Mouse (Mus musculus) lung, embryonic 16.5 days (tissue): Measurements from ENCODE around the gene Fbxl12. TPM values are rescaled to one million over a fixed set of nuclear protein-coding genes. Genes with fewer than 3 reads are reported as not detected.

Source experiments
- ATAC-seq: fragments of 200-750 bp; cut with Nextera tagmentation; 2 replicates; pipeline ENCODE4 v1.8.0; 2017; ENCODE audit warnings: low read depth, mild to moderate bottlenecking, moderate library complexity
- H3K27ac ChIP-seq: fragments of 300-500 bp; sonication (generic); 2 replicates; pipeline ENCODE4 v1.5.1; 2014; ENCODE audit warnings: mild to moderate bottlenecking, control low read depth, low read length
- H3K27me3 ChIP-seq: fragments of 300-500 bp; sonication (generic); 2 replicates; pipeline ENCODE4 v1.6.1; 2014; ENCODE audit warnings: low read depth, low read length, mixed read lengths; ENCODE audit not compliant: control insufficient read depth, insufficient read depth
- H3K36me3 ChIP-seq: fragments of 300-500 bp; sonication (generic); 2 replicates; pipeline ENCODE4 v1.6.1; 2014; ENCODE audit warnings: low read length; ENCODE audit not compliant: control insufficient read depth, insufficient read depth
- H3K4me1 ChIP-seq: fragments of 300-500 bp; sonication (generic); replicated peaks from 2 replicates; pipeline ENCODE4 v1.6.1; 2014; ENCODE audit warnings: low read length, mixed read lengths; ENCODE audit not compliant: control insufficient read depth, insufficient read depth
- H3K4me2 ChIP-seq: fragments of 300-500 bp; sonication (generic); 2 replicates; pipeline ENCODE4 v1.6.1; 2014; ENCODE audit warnings: low read depth, low read length, control low read depth
- H3K4me3 ChIP-seq: fragments of 300-500 bp; sonication (generic); 2 replicates; pipeline ENCODE4 v1.5.1; 2014; ENCODE audit warnings: mild to moderate bottlenecking, low read length, control low read depth
- H3K9ac ChIP-seq: fragments of 300-500 bp; sonication (generic); 2 replicates; pipeline ENCODE4 v1.6.1; 2014; ENCODE audit warnings: low read length, control low read depth
- H3K9me3 ChIP-seq: fragments of 300-500 bp; sonication (generic); 2 replicates; pipeline ENCODE4 v1.6.1; 2016; ENCODE audit warnings: low read length; ENCODE audit not compliant: control insufficient read depth
- WGBS: fragments of 180-500 bp; shearing (Covaris S2); extraction: QIAGEN DNeasy Blood & Tissue Kit; methylation state at CpG from one replicate; pipeline ENCODE4 v1.1.7; 2014; 5-methylcytosine and 5-hydroxymethylcytosine counted together
- polyA plus RNA-seq: library from polyadenylated mRNA; unstranded; fragments of >200 nt; fragmentation: Nextera tagmentation; extraction: Ambion mirVana; gene quantifications from 2 replicates; pipeline ENCODE4 v1.2.1, GENCODE M21; 2015

Gene Fbxl12
- polyA plus RNA-seq, 1 experiment from 2014 or later = 20.9 TPM

DNA sequence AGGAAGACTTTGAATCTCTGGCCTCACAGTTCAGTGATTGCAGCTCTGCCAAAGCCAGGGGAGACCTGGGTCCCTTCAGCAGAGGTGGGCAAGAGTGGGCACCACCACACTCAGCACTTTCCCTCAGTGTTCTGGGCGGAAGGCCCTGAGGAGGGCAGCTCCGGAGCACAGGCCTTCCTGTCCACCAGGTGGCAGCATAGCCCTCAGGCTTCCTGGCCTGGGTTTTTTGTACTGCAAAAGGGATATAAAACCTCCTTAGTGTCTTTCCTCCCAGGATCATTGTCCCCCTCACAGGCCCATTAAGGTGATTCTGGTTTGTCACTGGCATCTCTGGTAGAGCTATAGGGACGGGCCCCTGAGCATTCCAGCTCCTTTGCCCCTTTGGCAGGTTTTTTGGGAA, 17.8 kb upstream of the Fbxl12 start:
- Histone ChIP-seq H3K27ac (no peak overlapping the region), H3K4me3 (no peak overlapping the region), H3K9me3 (no peaks in the 10 kb centered on the region), H3K4me2 (no peak overlapping the region), H3K9ac (no peak overlapping the region), H3K36me3 (peaks cover 35% of the 10 kb centered on the region), H3K27me3 (no peaks in the 10 kb centered on the region), H3K4me1 (no peaks in the 10 kb centered on the region)
- peak; percentile 29; the same call in 1 of the 2 replicates for ATAC-seq
- WGBS = 55% methylated on average over 3 of the region's 3 CpGs

DNA sequence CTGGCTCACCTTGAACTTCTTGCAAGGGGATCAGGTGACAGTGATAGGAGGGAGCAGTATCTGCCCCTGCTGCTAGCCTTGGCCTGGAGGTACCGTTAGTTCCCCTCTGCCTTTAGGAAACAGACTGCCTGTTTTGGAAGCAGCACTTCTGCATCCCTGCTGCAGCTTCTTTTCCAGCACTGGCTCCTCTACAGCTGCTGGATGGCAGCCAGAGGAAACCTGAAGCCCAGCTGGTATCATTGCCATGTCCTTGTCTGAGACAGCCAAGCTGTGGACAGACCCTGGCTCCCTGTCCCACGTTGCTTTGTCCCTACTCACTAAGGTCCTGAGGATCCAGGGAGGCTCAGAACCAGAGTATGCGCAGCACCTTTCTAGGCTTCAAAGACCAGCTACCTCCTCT, 13.0 kb upstream of the Fbxl12 start:
- Histone ChIP-seq H3K4me1 (peaks cover 9% of the 10 kb centered on the region), H3K27me3 (no peaks in the 10 kb centered on the region), H3K27ac (no peak overlapping the region), H3K36me3 (peaks cover 36% of the 10 kb centered on the region), H3K9me3 (no peaks in the 10 kb centered on the region), H3K9ac (no peak overlapping the region), H3K4me3 (no peak overlapping the region), H3K4me2 (no peak overlapping the region)
- ATAC-seq = no peak
- 80% methylated on average over 3 of the region's 3 CpGs for WGBS

DNA sequence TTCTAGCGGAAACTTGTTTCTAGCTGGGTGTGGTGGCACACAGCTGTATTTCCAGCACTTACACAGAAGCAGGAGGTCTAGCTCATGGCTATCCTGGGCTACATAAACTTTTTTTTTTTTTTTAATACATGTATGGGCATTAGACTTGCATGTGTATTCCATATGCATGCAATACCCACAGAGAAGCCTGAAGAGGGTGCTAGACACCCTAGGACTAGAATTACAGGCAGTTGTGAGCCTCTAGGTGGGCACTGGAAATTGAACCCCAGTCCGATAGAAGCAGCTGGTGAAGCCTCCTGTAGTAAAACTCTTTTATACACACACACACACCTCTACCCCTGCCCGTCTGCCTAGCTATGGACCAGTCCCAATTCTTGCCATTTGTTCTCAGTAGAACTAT, 9.3 kb upstream of the Fbxl12 start:
- H3K4me2 ChIP-seq = no peak overlapping the region
- WGBS = 90% methylated on average over 3 of the region's 3 CpGs

DNA sequence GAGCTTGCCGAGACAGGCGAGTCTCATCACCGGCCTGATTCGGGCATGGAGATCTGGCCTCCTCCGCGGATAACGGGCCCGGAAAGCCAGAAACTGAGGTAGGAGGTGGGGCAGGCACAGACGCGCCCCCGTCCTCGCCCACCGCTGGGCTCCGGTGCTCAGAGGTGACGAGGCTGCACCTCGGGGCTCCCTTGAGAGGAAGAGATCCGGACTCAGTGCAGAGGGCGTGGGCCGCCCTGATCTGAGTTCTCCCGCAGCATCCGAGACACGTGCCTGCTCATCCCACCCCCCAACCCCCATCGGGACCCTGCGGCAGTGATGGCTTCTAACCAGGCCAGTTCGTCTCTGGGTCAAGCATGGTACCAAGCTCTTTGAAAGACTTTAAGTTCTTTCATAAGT, 7.7 kb upstream of the Fbxl12 start:
- Histone ChIP-seq H3K36me3 (peaks cover 23% of the 10 kb centered on the region), H3K4me3 (peak overlapping the region; percentile 99), H3K9ac (peak overlapping the region; percentile 96), H3K27me3 (no peaks in the 10 kb centered on the region), H3K9me3 (no peaks in the 10 kb centered on the region), H3K4me1 (peaks cover 14% of the 10 kb centered on the region), H3K27ac (peak overlapping the region; percentile 31; the same call in 1 of the 2 replicates), H3K4me2 (peak overlapping the region; percentile 80)
- ATAC-seq = peak; percentile 4; the same call in 1 of the 2 replicates
- WGBS = under 1% methylated on average over 25 of the region's 25 CpGs

More for the DNA sequence above, 9.3 kb upstream of the Fbxl12 start:
- Histone ChIP-seq H3K9ac (no peak overlapping the region), H3K27me3 (no peaks in the 10 kb centered on the region), H3K36me3 (peaks cover 24% of the 10 kb centered on the region), H3K27ac (no peak overlapping the region), H3K9me3 (no peaks in the 10 kb centered on the region), H3K4me1 (peaks cover 14% of the 10 kb centered on the region), H3K4me3 (no peak overlapping the region)
- no peak for ATAC-seq

DNA sequence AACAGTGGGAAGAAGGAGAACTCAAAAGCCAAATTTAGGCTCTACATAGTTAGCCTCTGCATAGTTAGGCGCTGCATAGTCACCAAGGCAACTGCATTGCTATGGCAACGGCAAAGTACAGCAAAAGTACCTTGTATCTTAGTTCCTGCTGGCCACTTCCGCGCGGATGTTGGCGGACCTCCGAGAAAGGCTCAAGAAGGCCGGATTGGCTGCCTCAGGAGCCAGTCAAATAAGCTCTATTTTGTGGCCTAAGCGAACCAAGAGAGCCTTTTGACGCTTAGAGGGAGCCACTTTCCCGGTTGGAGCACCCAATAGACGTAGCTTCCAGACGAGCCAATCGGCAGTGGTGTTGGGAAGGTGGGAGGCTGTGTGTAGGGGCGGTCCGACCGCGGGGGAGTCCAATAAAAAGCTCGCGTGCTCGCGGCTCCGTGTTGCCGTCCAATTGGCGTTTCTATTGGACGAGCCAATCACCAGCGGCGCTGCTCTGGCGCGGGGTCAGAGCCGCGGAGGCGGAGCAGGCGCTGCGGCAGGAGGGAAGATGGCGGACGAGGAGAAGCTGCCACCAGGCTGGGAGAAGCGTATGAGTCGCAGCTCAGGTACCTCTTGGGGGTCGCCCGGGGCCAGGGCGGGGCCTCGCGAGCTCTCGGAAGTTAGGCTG, 7.2 kb upstream of the Fbxl12 start, which contains the start of gene Pin1:
Gene Pin1 (plus strand): TSS at position 494 of the 658 bp plus-strand sequence.
- Histone ChIP-seq H3K4me1 (peaks cover 14% of the 10 kb centered on the region), H3K36me3 (peaks cover 22% of the 10 kb centered on the region), H3K4me2 (peak within 1 kb of the TSS; percentile 80), H3K9me3 (no peaks in the 10 kb centered on the region), H3K9ac (peak within 1 kb of the TSS; percentile 96), H3K4me3 (peak within 1 kb of the TSS; percentile 99), H3K27me3 (no peaks in the 10 kb centered on the region), H3K27ac (peak within 1 kb of the TSS; percentile 43; the same call in 1 of the 2 replicates)
- ATAC-seq = peak; percentile 100
- under 1% methylated on average over 45 of the region's 45 CpGs for WGBS

DNA sequence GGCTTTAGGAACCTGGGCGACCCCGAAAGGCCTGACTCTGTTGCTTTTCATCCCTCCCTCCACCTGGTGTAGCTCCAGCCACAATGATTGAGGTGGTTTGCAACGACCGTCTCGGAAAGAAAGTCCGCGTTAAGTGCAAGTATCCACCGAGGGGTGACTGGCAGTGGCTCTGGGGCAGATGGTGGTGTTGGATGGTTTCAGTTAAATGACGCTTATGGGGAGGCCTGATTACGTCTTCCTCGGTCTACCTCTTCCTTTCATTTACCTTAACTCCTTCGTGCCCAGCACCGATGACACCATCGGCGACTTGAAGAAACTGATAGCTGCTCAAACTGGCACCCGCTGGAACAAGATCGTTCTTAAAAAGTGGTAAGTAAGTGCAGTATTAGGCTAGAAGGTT, 554 bp upstream of the Fbxl12 start:
- Histone ChIP-seq H3K36me3 (peaks cover 14% of the 10 kb centered on the region), H3K4me3 (peak overlapping the region; percentile 94), H3K27me3 (no peaks in the 10 kb centered on the region), H3K9me3 (no peaks in the 10 kb centered on the region), H3K27ac (peak overlapping the region; percentile 76), H3K4me2 (peak overlapping the region; percentile 83), H3K9ac (peak overlapping the region; percentile 84), H3K4me1 (peaks cover 19% of the 10 kb centered on the region; the same call in 1 of the 2 replicates)
- WGBS = 2% methylated on average over 17 of the region's 17 CpGs
- ATAC-seq = no peak

DNA sequence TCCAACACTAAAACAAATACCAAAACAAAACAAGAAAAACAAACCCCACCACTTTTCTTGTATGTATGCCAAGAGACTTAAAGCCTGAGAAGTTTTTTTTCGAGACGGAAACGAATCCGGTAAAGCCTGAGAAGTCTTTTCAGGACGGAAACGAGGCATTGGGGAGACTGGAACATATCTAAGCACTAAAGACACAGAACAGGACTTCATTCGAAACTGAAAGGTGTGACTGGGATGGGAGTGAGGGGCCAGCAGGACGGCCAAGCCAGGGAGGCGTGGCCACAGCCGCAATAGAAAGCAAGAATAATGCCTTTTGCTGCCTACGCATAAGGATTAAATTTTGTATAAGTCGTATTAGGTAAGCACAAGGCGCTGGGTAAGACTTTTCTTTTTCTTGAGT, 786 bp downstream of the Fbxl12 start:
- H3K27me3 ChIP-seq = no peaks in the 10 kb centered on the region
- peak overlapping the region; percentile 97; the same call in 1 of the 2 replicates for H3K27ac ChIP-seq
- H3K4me3 ChIP-seq = peak overlapping the region; percentile 94
- no peak for ATAC-seq
- H3K4me1 ChIP-seq = peaks cover 19% of the 10 kb centered on the region; the same call in 1 of the 2 replicates
- no peaks in the 10 kb centered on the region for H3K9me3 ChIP-seq
- H3K36me3 ChIP-seq = peaks cover 10% of the 10 kb centered on the region
- peak overlapping the region; percentile 84 for H3K9ac ChIP-seq
- peak overlapping the region; percentile 83 for H3K4me2 ChIP-seq
- 5% methylated on average over 13 of the region's 13 CpGs for WGBS

DNA sequence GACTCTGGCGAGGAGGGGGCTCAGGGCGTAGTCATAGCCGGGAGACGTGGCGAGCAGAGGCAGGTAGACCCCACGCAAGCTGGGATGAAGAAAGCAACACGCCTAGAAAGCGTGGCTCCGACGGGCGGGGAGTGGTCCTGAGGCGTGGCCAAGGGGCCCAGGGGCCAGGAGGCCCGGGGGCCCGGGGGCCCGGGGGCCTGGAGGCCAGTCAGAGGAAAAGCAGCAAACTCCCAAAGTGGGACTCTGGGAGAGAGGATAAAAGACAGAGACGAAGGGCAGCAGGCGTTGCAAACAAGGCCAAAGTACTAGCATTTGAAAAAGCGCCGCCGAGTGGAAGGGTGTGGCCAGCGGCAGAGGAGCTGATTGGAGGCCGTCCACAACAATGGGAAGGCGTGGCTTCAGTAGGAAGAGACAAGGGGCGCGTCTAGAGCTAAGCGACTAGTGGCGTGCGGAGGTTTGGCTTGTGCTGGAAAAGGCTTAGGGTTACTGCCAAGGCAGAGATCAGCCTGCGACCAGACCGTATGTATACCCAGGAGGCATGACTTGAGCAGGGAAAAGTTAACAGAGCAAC, 1.6 kb downstream of the Fbxl12 start:
- under 1% methylated on average over 30 of the region's 30 CpGs for WGBS
- peak overlapping the region; percentile 97 for H3K27ac ChIP-seq
- peak overlapping the region; percentile 94 for H3K4me3 ChIP-seq
- H3K36me3 ChIP-seq = peaks cover 14% of the 10 kb centered on the region
- peak overlapping the region; percentile 83 for H3K4me2 ChIP-seq
- no peaks in the 10 kb centered on the region for H3K27me3 ChIP-seq
- H3K9me3 ChIP-seq = no peaks in the 10 kb centered on the region
- peak overlapping the region; percentile 84 for H3K9ac ChIP-seq
- peak; percentile 86 for ATAC-seq
- H3K4me1 ChIP-seq = peaks cover 19% of the 10 kb centered on the region; the same call in 1 of the 2 replicates

DNA sequence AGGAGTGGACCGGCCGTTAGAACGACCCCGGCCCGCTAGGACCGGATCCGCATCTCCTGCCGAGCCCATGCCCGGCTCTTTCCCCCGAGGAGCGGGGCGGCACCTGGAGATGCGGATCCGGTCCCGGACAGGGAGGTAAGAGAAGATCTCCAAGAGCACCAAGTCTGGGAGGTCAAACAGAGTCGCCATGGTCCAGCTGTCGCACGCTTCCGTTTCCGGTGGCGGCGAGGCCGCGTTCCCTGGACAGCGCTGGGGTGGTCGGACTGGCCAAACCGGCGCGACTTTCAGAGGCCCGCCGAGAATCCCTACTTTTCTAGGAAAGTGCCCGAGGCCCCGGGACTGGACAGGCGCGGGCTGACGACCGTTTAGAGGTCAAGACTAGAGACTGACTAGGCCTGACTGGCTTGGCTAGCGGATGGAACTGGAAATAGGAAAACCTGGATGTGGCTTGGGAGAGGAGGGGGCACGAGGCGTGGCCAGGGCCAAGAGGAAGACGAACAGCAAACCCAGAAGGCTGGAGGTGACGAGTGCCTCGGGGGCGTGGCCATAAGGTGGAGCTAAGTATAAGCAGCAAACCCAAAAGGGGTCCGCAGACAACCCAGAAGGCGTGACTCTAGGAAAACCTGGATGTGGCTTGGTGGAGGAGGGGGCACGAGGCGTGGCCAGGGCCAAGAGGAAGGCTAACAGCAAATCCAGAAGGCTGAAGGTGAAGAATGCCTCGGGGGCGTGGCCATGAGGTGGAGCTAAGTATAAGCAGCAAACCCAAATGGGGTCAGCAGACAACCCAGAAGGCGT, 2.3 kb downstream of the Fbxl12 start, which contains the start of gene Ubl5:
Gene Ubl5 (plus strand): TSS at position 778 of the 795 bp plus-strand sequence.
- peaks cover 15% of the 10 kb centered on the region for H3K36me3 ChIP-seq
- H3K27ac ChIP-seq = peak within 1 kb of the TSS; percentile 97
- peak within 1 kb of the TSS; percentile 86 for H3K9ac ChIP-seq
- no peaks in the 10 kb centered on the region for H3K27me3 ChIP-seq
- under 1% methylated on average over 51 of the region's 51 CpGs for WGBS
- peaks cover 19% of the 10 kb centered on the region; the same call in 1 of the 2 replicates for H3K4me1 ChIP-seq
- no peaks in the 10 kb centered on the region for H3K9me3 ChIP-seq
- H3K4me2 ChIP-seq = peak within 1 kb of the TSS; percentile 83
- peak within 1 kb of the TSS; percentile 94 for H3K4me3 ChIP-seq
- peak; percentile 95 for ATAC-seq
